Mouse (Mus musculus) heart, adult 2 months (tissue): Measurements from ENCODE around the gene Pkp4. TPM values are rescaled to one million over a fixed set of nuclear protein-coding genes. Genes with fewer than 3 reads are reported as not detected.

Source experiments
- DNase-seq, 2 experiments: peaks; one replicate each; pipeline ENCODE4 v3.0.0; 2021
- H3K27ac ChIP-seq: fragments of 200-600 bp; 2 replicates; pipeline ENCODE4 v1.8.1; 2022
- H3K27me3 ChIP-seq: fragments of 200-500 bp; 2 replicates; pipeline ENCODE4 v1.6.1; 2012; ENCODE audit warnings: mild to moderate bottlenecking, low read length, inconsistent platforms, mixed read lengths; ENCODE audit not compliant: control insufficient read depth, insufficient read depth
- H3K36me3 ChIP-seq: fragments of 200-500 bp; 2 replicates; pipeline ENCODE4 v1.6.1; 2012; ENCODE audit warnings: low read length, inconsistent platforms; ENCODE audit not compliant: control insufficient read depth, insufficient read depth
- H3K4me1 ChIP-seq: fragments of 200-500 bp; 2 replicates; pipeline ENCODE4 v1.6.1; 2011; ENCODE audit warnings: low read length; ENCODE audit not compliant: control insufficient read depth, insufficient read depth
- H3K4me3 ChIP-seq: fragments of 200-600 bp; 2 replicates; pipeline ENCODE4 v1.8.1; 2022
- H3K79me2 ChIP-seq: fragments of 200-500 bp; replicated peaks from 2 replicates; pipeline ENCODE4 v1.6.1; 2012; ENCODE audit warnings: mild to moderate bottlenecking, inconsistent platforms, low read length, moderate library complexity, mixed read lengths; ENCODE audit not compliant: control insufficient read depth, insufficient read depth
- H3K9ac ChIP-seq: fragments of 200-500 bp; 2 replicates; pipeline ENCODE4 v1.6.1; 2012; ENCODE audit warnings: low read depth, mild to moderate bottlenecking, control low read depth, inconsistent platforms, low read length, mixed read lengths
- CTCF ChIP-seq: fragments of 200-600 bp; IDR thresholded peaks from 2 replicates; pipeline ENCODE4 v1.8.1; 2022; ENCODE audit warnings: antibody characterized with exemption, mild to moderate bottlenecking, moderate library complexity
- EP300 ChIP-seq: fragments of 200-500 bp; IDR thresholded peaks from 2 replicates; pipeline ENCODE4 v1.6.1; 2011; ENCODE audit warnings: low read depth, low read length, control low read depth; ENCODE audit not compliant: insufficient read depth
- POLR2A ChIP-seq: fragments of 200-500 bp; IDR thresholded peaks from 2 replicates; pipeline ENCODE4 v1.6.1; 2011; ENCODE audit warnings: mild to moderate bottlenecking, low read depth, low read length, control low read depth; ENCODE audit not compliant: insufficient read depth
- WGBS: fragments of 180-500 bp; shearing (Covaris S2); methylation state at CpG from one replicate; pipeline ENCODE4 v1.1.7; 2018; 5-methylcytosine and 5-hydroxymethylcytosine counted together
- intact Hi-C: fragments of 180-260 bp; cut with DNase I; formaldehyde crosslinking; loops from one replicate; pipeline ENCODE4 v1.15.1; 2025
- polyA plus RNA-seq: library from polyadenylated mRNA; depleted of rRNA; stranded (reverse); fragments of >200 nt; gene quantifications from 2 replicates; pipeline ENCODE4 v1.2.3, GENCODE M21; 2012; rRNA removed
- total RNA-seq, 2 experiments: library from RNA; stranded (reverse); gene quantifications; 2 replicates each; pipeline ENCODE4 v1.2.3; 2021

The Pkp4 gene
- total and polyA plus RNA-seq, 3 experiments, result 61.5 to 174 (median 152) TPM

DNA sequence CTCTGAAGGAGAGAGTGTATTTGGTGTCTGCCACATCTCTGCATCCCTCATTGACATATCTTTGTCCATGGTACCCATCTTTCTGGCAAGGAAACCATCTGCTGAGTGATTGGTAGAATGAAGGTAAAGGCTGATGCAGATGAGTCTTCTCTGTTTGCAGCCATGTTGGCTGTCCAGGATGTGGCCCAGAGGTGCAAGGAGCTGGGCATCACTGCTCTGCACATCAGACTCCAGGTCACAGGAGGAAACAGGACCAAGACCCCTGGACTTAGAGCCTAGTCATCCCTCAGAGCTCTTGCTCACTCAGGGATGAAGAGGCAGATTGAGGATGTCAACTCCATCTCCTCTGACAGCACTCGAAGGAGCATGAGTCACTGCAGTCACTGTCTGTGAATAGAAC is 235.9 kb downstream of the Pkp4 start:
- Histone ChIP-seq H3K9ac (no peak overlapping the region), H3K4me3 (no peak overlapping the region), H3K27ac (no peak overlapping the region), H3K27me3 (no peaks in the 10 kb centered on the region), H3K4me1 (peaks cover 7% of the 10 kb centered on the region), H3K79me2 (no peaks in the 10 kb centered on the region), H3K36me3 (no peaks in the 10 kb centered on the region)
- WGBS, result 88% methylated on average over 1 of the region's 1 CpGs
- intact Hi-C loops, result no loop called here
- TF ChIP-seq EP300 (no peak), POLR2A (no peak), CTCF (no peak)
- DNase-seq, result no peak

GRCm38 (mm10) chr2:59397531-59397930 is 236.9 kb downstream of the Pkp4 start:
- no peak overlapping the region; the same call in 1 of the 2 replicates for H3K27ac ChIP-seq
- peaks cover 12% of the 10 kb centered on the region for H3K4me1 ChIP-seq
- intact Hi-C loops, result no loop called here
- no peaks in the 10 kb centered on the region for H3K36me3 ChIP-seq
- DNase-seq, result no peak
- H3K27me3 ChIP-seq, result no peaks in the 10 kb centered on the region
- no peaks in the 10 kb centered on the region for H3K79me2 ChIP-seq
- no peak overlapping the region for H3K4me3 ChIP-seq
- TF ChIP-seq CTCF, result no peak
- no peak for TF ChIP-seq EP300
- TF ChIP-seq POLR2A, result no peak
- H3K9ac ChIP-seq, result no peak overlapping the region

- TF ChIP-seq POLR2A (peak; percentile 48; the same call in 1 of the 2 replicates), EP300 (0 out of 2 replicates have a peak, but pooled peaks have one; percentile 35), CTCF (no peak)
- H3K27ac ChIP-seq, result peak overlapping the region; percentile 96
Measured at GRCm38 (mm10) chr2:59400901-59401378, 240.3 kb downstream of the Pkp4 start.

GRCm38 (mm10) chr2:59401841-59402461 is 241.3 kb downstream of the Pkp4 start:
- TF ChIP-seq EP300, result peak; percentile 99
- TF ChIP-seq POLR2A, result peak; percentile 53
- TF ChIP-seq CTCF, result no peak
- Histone ChIP-seq H3K4me3 (no peak overlapping the region), H3K27ac (peak overlapping the region; percentile 96), H3K4me1 (peaks cover 14% of the 10 kb centered on the region), H3K27me3 (no peaks in the 10 kb centered on the region), H3K9ac (no peak overlapping the region), H3K79me2 (no peaks in the 10 kb centered on the region), H3K36me3 (no peaks in the 10 kb centered on the region)
- intact Hi-C loops, result loop anchor here (1.0 to 5.0 kb wide), 4 partner anchors 23 to 240 kb away; partner anchors contain the start of genes Ccdc148 and Pkp4
- peak; percentile 63 to 83 for DNase-seq
- 46% methylated on average over 8 of the region's 8 CpGs for WGBS

More at GRCm38 (mm10) chr2:59400901-59401378, 240.3 kb downstream of the Pkp4 start:
- no peaks in the 10 kb centered on the region for H3K79me2 ChIP-seq
- peaks cover 12% of the 10 kb centered on the region for H3K4me1 ChIP-seq
- intact Hi-C loops, result loop anchor here (1.0 to 5.0 kb wide), 4 partner anchors 24 to 239 kb away; partner anchors contain the start of genes Ccdc148 and Pkp4
- H3K36me3 ChIP-seq, result no peaks in the 10 kb centered on the region
- no peaks in the 10 kb centered on the region for H3K27me3 ChIP-seq
- no peak overlapping the region for H3K4me3 ChIP-seq
- no peak overlapping the region for H3K9ac ChIP-seq
- 38% methylated on average over 2 of the region's 2 CpGs for WGBS
- DNase-seq, result peak; percentile 57 to 64

GRCm38 (mm10) chr2:59404022-59404421 is 243.4 kb downstream of the Pkp4 start:
- H3K36me3 ChIP-seq, result peaks cover 2% of the 10 kb centered on the region; the same call in 1 of the 2 replicates
- no peak for DNase-seq
- no peak overlapping the region for H3K4me3 ChIP-seq
- WGBS, result 93% methylated on average over 8 of the region's 8 CpGs
- no peaks in the 10 kb centered on the region for H3K27me3 ChIP-seq
- intact Hi-C loops, result loop anchor here (5.0 kb wide), 1 partner anchor 242 kb away; the partner anchor contains the start of genes Ccdc148 and Pkp4
- TF ChIP-seq EP300, result no peak
- no peak for TF ChIP-seq POLR2A
- TF ChIP-seq CTCF, result no peak
- peaks cover 23% of the 10 kb centered on the region for H3K4me1 ChIP-seq
- H3K27ac ChIP-seq, result no peak overlapping the region
- no peak overlapping the region for H3K9ac ChIP-seq
- no peaks in the 10 kb centered on the region for H3K79me2 ChIP-seq

Other genes starting within 250 kb of the Pkp4 start
- gene Ccdc148, start 167 bp upstream of the Pkp4 start, total RNA-seq, result under 1 TPM; 0.60 to 0.93 TPM
- gene Ccdc148, start 167 bp upstream of the Pkp4 start, polyA plus RNA-seq, result 0.10 and 0.18 TPM in 2 replicates